Mouse (Mus musculus) CH12F3 (cell line): ENCODE results near the gene Pitpnb.

Experiments used
- in situ Hi-C: fragments of 300-500 bp; cut with MboI; formaldehyde crosslinking; loops from 2 replicates; pipeline ENCODE4 v1.14.3; 2020; ENCODE audit warnings: low sequenced_read_pairs

Pitpnb gene

DNA sequence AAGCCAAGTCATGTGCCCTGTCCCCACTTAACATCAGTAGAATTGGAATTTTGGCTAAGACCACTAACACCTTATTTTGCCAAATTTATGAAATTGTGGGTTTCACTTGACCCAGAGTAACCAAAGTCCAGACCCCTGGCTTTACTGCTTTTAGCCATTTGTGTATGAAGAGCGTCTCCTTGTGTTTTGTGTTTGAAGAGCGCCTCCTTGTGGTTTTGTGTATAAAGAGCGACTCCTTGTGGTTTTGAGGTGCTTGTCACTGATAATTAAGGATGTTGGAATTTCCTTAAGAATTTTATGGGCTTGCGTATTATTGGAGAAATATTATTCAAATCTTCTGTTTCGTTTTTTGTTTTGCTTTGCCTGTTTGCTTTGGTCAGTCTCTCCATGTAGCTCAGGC is 11.0 kb downstream of the Pitpnb start:
- in situ Hi-C loops, result no loop called here

- in situ Hi-C loops, result no loop called here
Measured at GRCm38 (mm10) chr5:111344721-111345400, 14.3 kb downstream of the Pitpnb start.

- in situ Hi-C loops, result no loop called here
Measured at GRCm38 (mm10) chr5:111356811-111357617, 26.5 kb downstream of the Pitpnb start.

- in situ Hi-C loops, result no loop called here
Measured at GRCm38 (mm10) chr5:111360546-111360945, 30.0 kb downstream of the Pitpnb start.

- in situ Hi-C loops, result no loop called here
Measured at GRCm38 (mm10) chr5:111361058-111361457, 30.5 kb downstream of the Pitpnb start.

- in situ Hi-C loops, result no loop called here
Measured at GRCm38 (mm10) chr5:111361846-111362245, 31.3 kb downstream of the Pitpnb start.

- in situ Hi-C loops, result no loop called here
Measured at GRCm38 (mm10) chr5:111363446-111364062, 33.0 kb downstream of the Pitpnb start.

GRCm38 (mm10) chr5:111364533-111364932 is 34.0 kb downstream of the Pitpnb start:
- in situ Hi-C loops, result no loop called here

DNA sequence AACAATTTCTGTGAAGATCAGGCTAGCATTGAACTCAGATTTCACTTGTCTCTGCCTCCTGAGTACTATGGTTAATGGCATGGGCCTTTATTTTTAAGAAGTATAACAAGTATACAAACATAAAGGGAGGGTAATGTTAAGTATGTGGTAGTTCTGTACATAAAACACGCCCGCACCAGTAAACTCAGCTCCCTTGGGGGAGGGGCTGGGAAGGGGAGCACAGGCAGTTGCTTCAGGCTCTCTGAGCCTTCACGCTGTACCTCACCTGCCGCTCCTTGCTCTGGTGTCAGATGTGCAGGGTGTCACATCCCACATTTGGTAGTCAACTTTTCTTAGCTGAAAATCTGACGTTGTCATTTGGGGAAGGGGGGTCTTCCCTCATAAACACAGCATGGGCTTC is 35.6 kb downstream of the Pitpnb start:
- in situ Hi-C loops, result no loop called here

DNA sequence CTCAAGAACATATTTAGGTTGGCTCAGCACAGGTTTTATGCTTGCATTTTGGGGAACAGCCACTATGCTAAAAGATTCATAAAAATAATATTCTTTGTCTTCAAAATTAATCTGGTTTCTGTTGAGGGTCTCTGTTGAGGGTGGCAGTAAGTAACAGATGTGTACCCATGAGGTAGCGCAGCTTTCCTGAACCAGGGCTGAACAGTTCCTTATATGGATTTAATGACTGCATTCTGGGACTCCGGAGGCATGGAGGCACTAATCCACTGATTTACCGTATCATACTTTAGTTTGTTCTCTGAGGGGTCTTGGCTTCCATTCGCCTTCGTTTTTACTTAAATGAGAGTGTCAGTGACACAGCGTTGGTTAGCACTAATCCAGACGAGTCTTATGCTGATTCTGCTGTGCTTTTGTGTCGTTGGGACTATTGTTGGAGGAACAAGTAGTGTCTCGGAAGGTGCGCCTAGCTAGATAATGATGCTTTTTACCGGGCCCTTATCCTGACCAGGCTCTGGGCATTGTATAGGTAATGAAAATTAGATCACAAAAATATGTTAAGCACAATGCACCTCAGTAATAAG is 37.5 kb downstream of the Pitpnb start:
- in situ Hi-C loops, result no loop called here

GRCm38 (mm10) chr5:111368576-111368975 is 38.0 kb downstream of the Pitpnb start:
- in situ Hi-C loops, result no loop called here

- in situ Hi-C loops, result no loop called here
Measured at GRCm38 (mm10) chr5:111375616-111376015, 45.1 kb downstream of the Pitpnb start.

DNA sequence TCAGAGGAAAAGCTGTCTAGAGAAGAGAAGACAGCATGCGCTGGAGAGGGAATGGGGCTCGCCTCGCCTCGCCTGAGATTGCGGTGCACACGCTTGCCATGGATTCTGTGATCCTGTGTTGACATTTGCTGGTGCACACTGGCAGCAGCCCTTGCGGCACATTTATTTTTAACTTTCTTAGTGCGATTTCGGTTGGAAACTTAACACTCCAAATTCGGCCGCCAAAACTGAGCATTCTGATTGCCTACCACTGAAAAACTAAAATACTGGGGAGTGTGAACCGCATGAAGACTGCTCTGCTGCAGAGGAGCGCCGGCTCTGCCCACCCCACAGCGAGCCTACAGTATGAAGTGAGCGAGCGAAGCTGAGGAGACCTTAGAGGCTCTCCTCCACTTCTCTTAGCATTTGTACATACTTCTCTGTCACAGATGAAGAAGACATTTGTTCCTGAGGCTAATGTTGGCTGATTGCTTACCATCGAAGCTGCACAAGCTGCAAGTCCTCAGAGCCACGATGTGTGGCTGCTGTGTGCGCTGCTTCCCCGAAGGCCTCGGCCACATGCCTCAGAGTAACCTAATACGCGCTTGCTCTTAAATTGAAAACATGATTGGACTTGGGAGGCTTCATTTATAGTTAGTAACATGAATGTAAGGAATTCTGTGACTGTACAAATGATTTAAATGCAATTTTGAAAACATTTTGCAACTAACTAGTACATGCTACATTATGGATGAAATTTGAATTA is 45.9 kb downstream of the Pitpnb start:
- in situ Hi-C loops, result no loop called here

GRCm38 (mm10) chr5:111378126-111378993 is 47.8 kb downstream of the Pitpnb start:
- in situ Hi-C loops, result no loop called here

DNA sequence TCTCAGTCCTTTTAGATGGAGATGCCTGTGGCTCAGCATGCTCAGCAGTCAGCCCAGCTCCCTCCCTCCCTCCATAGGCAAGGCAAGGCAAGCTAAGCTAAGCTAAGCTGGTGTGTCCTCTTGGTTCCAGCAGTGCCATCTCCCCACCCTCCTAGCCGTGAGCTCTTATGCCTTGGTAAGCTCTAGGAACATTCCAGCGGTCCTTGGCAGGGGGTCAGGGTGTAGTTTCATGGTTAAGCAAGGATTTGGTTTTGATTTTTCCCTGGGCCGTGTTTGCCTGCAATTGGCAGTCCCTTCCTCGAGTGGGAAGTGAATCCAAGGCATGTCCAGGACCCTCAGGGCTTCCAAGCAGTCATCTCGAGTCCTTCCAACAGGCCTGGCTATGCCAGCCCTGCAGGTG is 52.8 kb downstream of the Pitpnb start:
- in situ Hi-C loops, result no loop called here

- in situ Hi-C loops, result no loop called here
Measured at GRCm38 (mm10) chr5:111390911-111391310, 60.3 kb downstream of the Pitpnb start.

DNA sequence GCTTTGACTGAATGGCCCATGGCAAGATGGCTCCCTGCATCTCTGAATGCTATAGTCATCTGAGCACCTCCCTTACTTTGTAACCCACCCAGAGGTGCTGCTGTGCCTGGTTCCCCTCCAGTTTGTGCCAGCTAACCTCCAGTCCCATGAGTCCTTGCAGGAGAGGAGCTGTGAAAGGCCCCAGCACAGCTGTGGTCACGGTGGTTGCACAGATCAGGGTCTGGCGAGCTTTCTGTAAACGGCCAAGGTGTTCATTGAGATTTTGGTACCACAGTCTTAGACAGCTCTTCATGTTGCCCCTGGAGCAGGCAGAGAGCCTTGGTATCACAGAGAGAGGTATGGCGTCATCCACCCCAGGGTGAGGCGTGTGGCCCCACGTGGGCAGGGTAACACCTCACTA is 60.9 kb downstream of the Pitpnb start:
- in situ Hi-C loops, result no loop called here

DNA sequence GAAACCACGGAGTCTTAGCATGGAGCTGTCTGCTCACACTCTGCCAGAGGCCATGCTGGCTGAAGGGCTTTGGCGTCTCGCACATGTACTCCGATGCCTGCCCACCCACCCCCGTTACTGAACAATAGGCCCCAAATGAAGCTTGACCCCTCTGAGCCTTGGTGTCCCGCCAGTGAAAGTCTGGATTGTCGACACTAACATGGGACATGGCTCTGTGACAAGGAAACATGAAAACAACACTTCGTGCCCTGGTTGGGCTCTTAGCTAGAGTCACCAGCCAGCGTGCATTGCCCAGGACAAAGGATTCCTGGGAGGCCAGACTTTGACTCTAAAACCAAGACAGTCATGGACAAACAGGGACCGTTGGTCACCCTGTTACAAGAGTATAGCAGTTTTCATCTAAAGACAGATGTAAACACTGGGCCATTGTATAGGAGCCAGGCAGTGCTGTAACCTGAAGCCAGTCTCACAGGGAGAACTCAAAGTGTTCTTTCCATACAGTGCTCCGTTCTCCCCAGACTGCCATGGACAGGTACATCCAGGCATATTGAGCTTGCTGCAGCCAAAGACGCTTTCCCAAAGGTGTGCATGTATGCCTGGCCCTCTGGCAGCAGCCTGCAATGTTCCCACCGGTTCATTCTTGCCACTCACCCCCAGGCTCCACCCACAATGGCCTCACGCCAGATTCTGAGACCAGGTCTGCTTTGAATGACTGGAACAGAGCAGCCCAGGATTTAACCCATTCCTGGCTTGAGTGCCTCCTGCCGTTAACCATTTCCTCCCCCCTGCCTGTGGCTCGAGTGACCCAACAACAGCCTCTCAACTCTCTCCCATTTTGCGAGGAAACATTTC is 63.0 kb downstream of the Pitpnb start:
- in situ Hi-C loops, result no loop called here
